Mouse (Mus musculus): ENCODE data around the gene Maml3. TPM values are rescaled to one million over a fixed set of nuclear protein-coding genes. Genes with fewer than 3 reads are reported as not detected.

The Maml3 gene
- total RNA-seq, 2 experiments from 2014 or later: 9.9 to 10.1 TPM

GRCm38 (mm10) chr3:51974153-51974552 lies 130.7 kb downstream of the Maml3 start:
- DNase-seq (ENCODE audit: low spot score in 2 of 2): no peak
- intact Hi-C loops (cut with DNase I): no loop called here

DNA sequence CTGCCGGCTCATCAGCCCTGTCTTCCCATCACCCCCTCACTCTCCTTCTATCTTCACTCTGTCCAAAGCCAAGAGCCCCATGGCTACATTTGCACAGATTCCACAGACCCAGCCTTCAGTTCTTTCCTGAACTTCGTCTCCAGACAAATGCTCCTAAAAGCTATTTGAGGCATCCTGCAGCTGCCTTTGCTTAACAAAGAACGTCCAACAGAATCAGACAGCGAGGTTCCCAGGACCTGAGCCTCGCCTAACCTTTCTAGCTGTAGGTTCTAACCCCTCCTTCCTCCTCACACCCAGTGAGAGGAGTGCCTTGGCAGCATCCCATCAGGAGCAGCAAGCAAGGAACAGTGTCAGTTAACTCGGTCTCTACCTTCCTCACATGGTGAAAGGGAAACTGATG lies 132.3 kb downstream of the Maml3 start:
- no peak for DNase-seq (ENCODE audit: low spot score in 2 of 2)
- intact Hi-C loops (cut with DNase I): no loop called here

DNA sequence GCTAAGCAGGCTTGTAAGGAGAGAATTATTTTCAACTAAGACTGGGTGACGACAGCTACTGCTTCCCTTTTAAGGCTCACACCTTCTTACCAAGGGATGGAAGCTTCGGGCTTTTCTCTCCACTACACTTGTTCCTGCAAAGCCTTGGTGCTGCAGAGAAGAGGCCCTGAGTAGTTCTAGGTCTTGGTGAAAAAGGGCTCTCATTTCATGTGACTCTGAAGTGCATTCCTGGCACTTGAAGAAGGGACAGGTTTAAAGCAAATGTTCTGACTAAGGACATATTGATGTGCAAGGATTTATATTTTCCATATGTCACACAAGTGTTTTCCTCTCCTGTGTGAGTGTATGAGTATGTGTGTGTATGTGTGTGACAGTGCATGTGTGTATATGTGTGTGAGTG lies 134.4 kb downstream of the Maml3 start:
- DNase-seq (ENCODE audit: low spot score in 2 of 2): no peak
- intact Hi-C loops (cut with DNase I): no loop called here

- no peak for DNase-seq (ENCODE audit: low spot score in 2 of 2)
- intact Hi-C loops (cut with DNase I): no loop called here
Observed at GRCm38 (mm10) chr3:51969451-51969850, 135.4 kb downstream of the Maml3 start.

- peak in 1 of 2 experiments; percentile 45 for DNase-seq (ENCODE audit: low spot score in 2 of 2)
- intact Hi-C loops (cut with DNase I): loop anchor here (2.0 kb wide), 1 partner anchor 39 kb away; no protein-coding TSS in a partner anchor
Observed at GRCm38 (mm10) chr3:51965841-51966240, 139.0 kb downstream of the Maml3 start.

DNA sequence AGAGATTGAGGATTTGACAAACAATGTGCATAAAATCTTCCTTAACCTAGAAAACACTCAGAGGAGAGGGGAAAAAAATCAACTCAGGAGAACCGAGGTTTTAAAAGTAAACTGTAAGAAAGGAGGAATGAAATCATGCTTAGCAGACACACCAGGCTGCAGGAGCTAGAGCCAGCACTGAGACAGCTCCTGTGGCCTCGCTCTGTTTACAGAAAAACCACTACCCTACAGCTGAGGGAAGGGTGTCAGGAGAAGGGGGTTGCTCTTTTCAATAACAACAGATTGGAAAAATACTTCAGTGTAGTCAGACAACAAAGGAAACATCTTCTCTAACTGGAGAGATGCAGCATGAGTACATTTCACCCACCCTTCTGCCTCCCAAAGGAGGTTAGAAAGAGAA lies 139.4 kb downstream of the Maml3 start:
- peak in 1 of 2 experiments; percentile 17 for DNase-seq (ENCODE audit: low spot score in 2 of 2)
- intact Hi-C loops (cut with DNase I): no loop called here

GRCm38 (mm10) chr3:51965008-51965407 lies 139.9 kb downstream of the Maml3 start:
- peak in 1 of 2 experiments; percentile 16 for DNase-seq (ENCODE audit: low spot score in 2 of 2)
- intact Hi-C loops (cut with DNase I): no loop called here

GRCm38 (mm10) chr3:51963891-51964593 lies 140.8 kb downstream of the Maml3 start:
- DNase-seq (ENCODE audit: low spot score in 2 of 2): peak in 1 of 2 experiments; percentile 28
- intact Hi-C loops (cut with DNase I): loop anchor here (5.0 kb wide), 1 partner anchor 77 kb away; no protein-coding TSS in a partner anchor

DNA sequence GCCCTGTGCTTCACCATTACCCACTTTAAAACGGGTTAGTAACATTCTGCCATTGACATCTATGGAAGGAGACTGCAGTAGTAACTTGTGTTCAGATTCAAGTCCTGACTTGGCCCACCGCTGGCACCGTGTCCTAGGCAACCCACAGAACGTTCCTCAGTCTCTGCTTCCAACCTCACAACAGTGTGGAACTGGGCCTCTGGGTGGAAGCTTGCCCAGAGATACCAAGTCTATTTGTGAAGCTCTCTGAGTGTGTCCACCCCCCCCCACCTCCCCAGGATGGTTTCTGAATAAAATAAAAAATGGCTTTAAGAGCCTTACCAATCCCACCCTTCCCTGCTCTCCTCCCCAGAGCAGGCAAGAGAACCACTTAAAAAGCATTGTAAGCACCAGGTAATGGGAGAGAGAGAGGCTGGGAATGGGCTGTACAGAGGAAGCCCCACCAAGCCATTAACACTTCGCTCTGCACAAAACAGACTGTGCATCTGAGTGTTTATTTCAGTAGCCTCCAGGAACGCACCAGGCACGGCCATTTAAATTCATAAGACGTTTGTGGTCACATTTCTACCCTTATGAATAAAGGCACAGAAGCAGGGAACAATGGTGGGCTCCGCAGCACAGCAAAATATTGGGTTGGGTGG lies 141.6 kb downstream of the Maml3 start:
- DNase-seq (ENCODE audit: low spot score in 2 of 2): peak in 1 of 2 experiments; percentile 73
- intact Hi-C loops (cut with DNase I): loop anchor here (5.0 kb wide), 1 partner anchor 76 kb away; no protein-coding TSS in a partner anchor

- intact Hi-C loops (cut with DNase I): no loop called here
- DNase-seq (ENCODE audit: low spot score in 2 of 2): peak in 1 of 2 experiments; percentile 29
Observed at GRCm38 (mm10) chr3:51958751-51959150, 146.1 kb downstream of the Maml3 start.

GRCm38 (mm10) chr3:51954441-51954840 lies 150.4 kb downstream of the Maml3 start:
- intact Hi-C loops (cut with DNase I): no loop called here
- DNase-seq (ENCODE audit: low spot score in 2 of 2): no peak

DNA sequence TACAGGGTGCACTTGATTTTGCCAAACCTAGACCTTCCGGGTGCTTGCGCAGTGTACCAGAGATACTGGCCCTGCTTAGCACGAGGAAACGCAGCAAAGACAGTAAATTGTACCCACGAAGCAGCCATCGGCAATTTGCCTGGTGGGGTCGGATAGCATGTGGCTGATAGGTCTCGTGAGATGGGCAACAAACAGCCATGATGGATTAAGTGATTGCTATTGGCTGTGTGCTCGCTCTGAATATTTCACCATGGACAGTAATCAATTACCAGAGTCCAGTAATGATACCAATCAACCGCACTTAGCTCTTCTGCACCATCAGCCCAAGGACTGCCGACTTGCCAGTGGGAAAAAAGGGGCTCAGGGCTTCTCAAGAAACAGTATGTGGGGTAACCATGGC lies 150.9 kb downstream of the Maml3 start:
- intact Hi-C loops (cut with DNase I): no loop called here
- no peak for DNase-seq (ENCODE audit: low spot score in 2 of 2)

DNA sequence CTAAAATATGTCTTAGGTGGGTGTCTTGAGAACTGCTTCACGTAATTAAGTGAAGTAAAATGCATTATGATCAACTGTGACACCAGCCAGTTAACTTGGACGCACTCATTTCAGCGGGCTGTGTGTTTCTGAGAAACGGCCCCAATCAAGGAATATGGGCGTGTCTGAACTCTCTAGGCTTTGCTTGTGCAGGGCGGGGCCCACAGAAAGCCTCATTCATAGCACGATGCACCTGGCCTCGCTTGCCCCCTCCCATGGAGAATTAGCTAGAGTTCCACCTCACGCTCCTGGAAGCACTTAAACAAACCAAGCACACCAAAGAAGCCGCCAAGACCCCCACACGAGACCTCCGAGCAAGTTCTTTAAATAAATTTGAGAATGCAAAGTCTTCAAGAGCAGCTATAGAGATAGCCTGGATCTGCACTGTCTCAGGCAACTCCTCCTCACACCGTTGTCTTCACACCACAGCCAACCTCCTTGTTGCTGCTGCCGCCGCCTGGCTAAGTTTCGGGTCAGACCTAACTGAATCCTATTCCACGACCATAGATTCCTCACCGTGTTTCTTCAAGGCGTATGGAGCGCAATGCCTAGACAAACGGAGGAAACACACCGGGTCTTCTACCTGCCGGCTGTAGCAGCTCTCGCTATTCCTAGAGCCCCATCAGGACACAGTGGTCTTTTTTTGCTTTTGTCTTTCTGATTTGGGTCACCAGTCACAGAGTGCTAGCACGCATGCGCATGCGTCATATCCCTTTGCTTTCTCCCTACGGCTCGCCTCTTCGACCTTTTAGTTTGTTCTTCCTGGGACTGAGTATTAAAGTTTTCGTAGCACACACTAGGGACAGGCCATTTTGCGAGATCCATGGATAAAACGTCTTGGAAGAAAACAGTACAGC lies 151.9 kb downstream of the Maml3 start:
- no peak for DNase-seq (ENCODE audit: low spot score in 2 of 2)
- intact Hi-C loops (cut with DNase I): no loop called here

- DNase-seq (ENCODE audit: low spot score in 2 of 2): no peak
- intact Hi-C loops (cut with DNase I): no loop called here
Observed at GRCm38 (mm10) chr3:51952267-51952666, 152.6 kb downstream of the Maml3 start.

- intact Hi-C loops (cut with DNase I): no loop called here
- DNase-seq (ENCODE audit: low spot score in 2 of 2): no peak
Observed at GRCm38 (mm10) chr3:51949651-51950050, 155.2 kb downstream of the Maml3 start.

- intact Hi-C loops (cut with DNase I): no loop called here
- no peak for DNase-seq (ENCODE audit: low spot score in 2 of 2)
Observed at GRCm38 (mm10) chr3:51947168-51947567, 157.7 kb downstream of the Maml3 start.

DNA sequence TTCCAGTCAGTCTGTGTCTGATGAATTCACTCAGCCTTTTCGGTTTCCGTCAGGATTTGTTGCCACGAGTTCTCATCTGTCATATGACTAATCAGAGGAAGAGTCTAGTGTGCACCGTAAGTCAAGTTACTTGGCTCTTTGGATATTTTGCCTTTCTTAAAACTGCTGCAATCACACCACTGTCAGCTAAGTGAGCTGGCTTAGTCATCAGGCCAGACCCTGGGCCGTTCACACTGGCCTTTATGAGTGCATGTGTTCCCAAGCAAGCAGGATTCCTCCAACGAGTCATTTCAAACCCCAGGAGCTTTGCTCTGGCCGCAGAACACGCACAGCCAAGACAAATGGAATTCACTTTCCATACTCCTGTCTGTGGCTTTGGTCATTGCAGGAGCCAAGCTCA lies 161.2 kb downstream of the Maml3 start:
- DNase-seq (ENCODE audit: low spot score in 2 of 2): no peak
- intact Hi-C loops (cut with DNase I): no loop called here

DNA sequence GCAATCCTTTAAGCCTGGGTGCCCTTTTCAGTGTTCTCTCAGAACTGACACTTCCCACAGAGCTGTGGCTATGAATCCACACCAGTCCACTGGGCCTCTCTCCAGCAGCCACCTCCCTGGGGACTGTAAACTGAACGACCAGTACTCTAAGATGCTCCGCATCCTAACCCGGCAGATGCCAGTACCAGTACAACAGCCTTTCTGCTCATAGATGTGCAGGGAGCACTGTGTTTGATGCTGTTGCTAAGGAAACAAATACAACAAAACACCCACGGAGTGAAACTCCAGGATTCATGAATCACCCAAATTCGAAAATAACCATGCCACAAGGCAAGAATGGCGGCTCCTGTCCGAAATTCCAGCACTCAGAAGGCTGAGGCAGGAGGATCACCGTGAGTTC lies 163.1 kb downstream of the Maml3 start:
- DNase-seq (ENCODE audit: low spot score in 2 of 2): peak; percentile 65 to 82
- intact Hi-C loops (cut with DNase I): no loop called here

DNA sequence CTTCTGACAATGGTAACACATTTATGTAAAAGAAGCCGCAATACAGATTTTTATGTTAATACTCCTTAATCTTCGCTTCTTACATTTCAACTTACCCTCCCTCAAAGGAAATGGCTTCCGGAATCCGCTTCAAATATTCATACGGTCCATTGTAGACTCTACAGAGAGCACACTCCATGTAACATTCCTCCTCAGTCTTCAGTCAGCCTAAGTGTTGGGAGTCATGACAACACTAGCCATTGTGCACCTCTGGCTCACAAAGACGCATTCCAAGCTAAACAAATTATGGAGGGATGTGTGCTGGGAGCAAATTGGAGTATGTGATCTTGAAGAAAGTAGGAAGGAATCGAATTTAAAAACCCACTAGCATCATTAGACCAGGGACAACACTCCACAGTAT lies 165.0 kb downstream of the Maml3 start:
- intact Hi-C loops (cut with DNase I): no loop called here

GRCm38 (mm10) chr3:51939054-51939453 lies 165.8 kb downstream of the Maml3 start:
- DNase-seq (ENCODE audit: low spot score in 2 of 2): no peak
- intact Hi-C loops (cut with DNase I): no loop called here

More for the DNA sequence above, 165.0 kb downstream of the Maml3 start:
- DNase-seq (ENCODE audit: low spot score in 2 of 2): no peak
